Mouse (Mus musculus): ENCODE data around the gene Robo1.

DNA sequence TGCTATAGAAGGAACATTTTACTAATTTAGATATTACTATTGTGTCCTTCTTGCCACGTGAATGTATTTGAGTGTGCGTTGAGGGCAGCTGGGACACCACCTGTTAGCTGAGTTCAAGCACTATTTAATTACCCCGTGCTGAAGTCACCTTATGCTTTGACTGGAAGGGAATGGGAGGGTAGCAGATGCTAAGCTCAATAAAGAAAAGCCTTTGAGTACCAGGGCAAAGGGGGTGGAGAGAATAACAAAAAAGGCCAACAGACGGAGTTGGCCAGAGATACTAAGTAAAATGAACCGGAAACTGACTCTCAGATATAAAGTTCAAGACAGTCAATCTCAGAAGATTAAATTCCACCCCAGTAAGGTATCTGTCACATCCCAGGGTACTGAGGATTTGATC is 245.6 kb downstream of the Robo1 start:
- no peak for TF ChIP-seq CTCF (IDR thresholded peaks at IDR 0.05; ENCODE audit: low read depth, low read length)
- TF ChIP-seq EP300 (IDR thresholded peaks at IDR 0.05; ENCODE audit: insufficient read depth, low read depth, low read length), result no peak
